Mouse (Mus musculus) kidney, postnatal 25 days (tissue): ENCODE measurements around the gene Vwa5b2.
A peak's percentile ranks its signal among the peaks of the same experiment; 100 is the strongest.

Experiments used
- DNase-seq, 2 experiments: peaks; one replicate each; pipeline ENCODE4 v3.0.0; 2021; ENCODE audit warnings: mixed read lengths in 2 of 2

Vwa5b2 gene

GRCm38 (mm10) chr16:20589366-20589938 lies at the start of gene Vwa5b2:
Vwa5b2 (plus strand) TSS chr16:20589471.
- DNase-seq: no peak

- DNase-seq: no peak
Observed at GRCm38 (mm10) chr16:20539649-20540048, 49.6 kb upstream of the Vwa5b2 start.

GRCm38 (mm10) chr16:20540438-20540837 lies 48.8 kb upstream of the Vwa5b2 start:
- DNase-seq: no peak

- DNase-seq: no peak
Observed at GRCm38 (mm10) chr16:20545696-20546095, 43.6 kb upstream of the Vwa5b2 start.

- DNase-seq: no peak
Observed at GRCm38 (mm10) chr16:20547423-20547822, 41.8 kb upstream of the Vwa5b2 start.

DNA sequence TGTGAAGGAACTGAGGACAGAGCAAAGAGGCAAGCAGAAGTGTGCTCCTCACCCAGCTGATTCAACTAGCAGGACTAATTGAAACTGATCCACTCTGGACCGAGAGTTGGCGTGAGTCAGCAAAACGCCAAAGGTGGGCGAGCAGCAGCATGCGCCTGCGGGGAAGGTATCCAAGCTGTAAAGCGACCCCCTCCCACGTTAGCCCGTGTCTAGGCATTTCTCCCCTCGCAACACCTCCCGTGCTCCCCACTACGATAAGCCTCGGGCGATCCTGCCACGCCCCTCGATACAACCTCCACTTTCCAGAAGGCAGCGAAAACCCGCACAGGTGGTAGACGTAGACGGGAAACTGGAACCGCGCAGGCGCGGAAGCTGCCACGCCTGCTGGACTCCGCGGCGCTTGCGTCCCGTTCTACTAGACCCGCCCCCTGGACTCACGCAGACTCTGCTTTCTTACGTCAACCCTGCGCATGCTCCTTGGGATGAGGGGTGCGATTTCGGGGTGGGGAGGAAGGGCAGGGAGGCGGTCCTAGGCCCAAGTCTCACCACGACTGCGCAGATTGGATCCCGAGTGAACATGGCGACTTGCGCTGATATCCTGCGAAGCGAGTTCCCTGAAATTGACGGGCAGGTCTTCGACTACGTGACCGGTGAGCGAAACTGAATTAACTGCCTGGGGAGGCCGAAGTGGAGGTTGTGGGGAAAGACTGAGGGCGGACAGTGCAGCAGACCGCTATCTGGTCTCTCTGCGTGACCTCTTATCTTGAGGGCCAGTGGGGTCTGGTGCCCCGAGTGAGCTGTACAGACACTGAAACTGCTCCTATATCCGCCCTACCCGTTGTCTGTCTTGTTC lies 40.9 kb upstream of the Vwa5b2 start, which contains the start of gene Abcf3:
TSS of gene Abcf3 (plus strand) at position 482 of the 853 bp plus-strand sequence.
- DNase-seq: peak; percentile 99

GRCm38 (mm10) chr16:20549161-20549560 lies 40.1 kb upstream of the Vwa5b2 start:
- no peak for DNase-seq

DNA sequence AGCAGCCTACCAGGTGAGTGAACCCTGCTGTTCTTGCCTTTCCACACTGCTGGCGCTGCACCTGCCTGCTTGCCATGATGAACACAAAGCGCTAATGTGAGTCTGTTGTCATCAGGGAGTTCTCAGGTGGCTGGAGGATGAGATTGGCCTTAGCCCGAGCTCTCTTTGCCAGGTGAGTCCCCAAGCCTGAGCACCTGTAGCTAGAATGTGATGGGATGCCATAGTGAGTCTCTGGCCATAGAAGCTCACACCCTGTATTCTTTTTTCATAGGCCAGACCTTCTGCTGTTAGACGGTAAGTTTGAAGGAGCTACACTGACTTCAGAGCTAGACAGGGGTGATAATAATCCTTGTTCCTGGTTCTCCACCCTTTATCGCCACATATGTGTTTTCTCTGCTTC lies 37.6 kb upstream of the Vwa5b2 start:
- DNase-seq: no peak

- no peak for DNase-seq
Observed at GRCm38 (mm10) chr16:20552594-20552993, 36.7 kb upstream of the Vwa5b2 start.

DNA sequence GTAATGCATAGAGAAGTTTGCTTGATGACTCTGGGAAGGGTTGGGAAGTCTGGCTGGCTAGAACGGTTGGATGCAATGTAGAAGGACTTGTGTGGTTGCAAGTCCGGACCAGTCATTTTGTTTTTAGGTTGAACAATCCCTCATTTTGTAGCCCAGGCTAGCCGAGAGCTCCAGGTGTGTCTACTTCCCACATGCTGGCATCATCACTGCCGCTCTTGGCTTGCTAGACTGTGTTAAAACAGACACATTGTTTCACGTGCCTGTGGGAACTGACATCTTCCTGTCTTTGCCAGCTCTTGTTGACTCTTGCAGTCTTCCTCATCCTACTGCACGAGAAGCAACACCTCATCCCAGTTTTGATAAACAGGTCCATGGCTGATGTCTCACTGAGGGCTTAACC lies 34.3 kb upstream of the Vwa5b2 start:
- no peak for DNase-seq

GRCm38 (mm10) chr16:20557381-20557780 lies 31.9 kb upstream of the Vwa5b2 start:
- DNase-seq: no peak

GRCm38 (mm10) chr16:20565075-20565474 lies 24.2 kb upstream of the Vwa5b2 start:
- no peak for DNase-seq

GRCm38 (mm10) chr16:20589939-20590679 lies 838 bp downstream of the Vwa5b2 start:
- no peak for DNase-seq

DNA sequence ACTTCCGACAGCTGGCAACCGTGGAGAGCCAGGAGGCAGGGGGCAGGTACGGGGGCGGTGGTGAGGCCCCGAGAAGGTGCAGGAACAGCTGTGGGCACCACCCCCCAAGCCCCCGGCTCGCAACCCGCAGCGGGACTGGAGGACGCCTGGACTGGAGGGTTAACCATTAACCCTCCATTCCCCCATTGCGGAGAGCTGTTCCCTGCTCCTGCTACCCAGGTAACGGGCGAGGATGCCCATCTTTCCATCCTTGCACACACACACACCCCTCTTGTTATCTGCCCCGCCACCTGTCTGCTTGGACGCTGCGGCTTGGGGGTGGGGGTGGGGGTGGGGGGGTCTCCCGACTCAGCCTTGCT lies 1.4 kb downstream of the Vwa5b2 start:
- peak in 1 of 2 experiments; percentile 12 for DNase-seq

DNA sequence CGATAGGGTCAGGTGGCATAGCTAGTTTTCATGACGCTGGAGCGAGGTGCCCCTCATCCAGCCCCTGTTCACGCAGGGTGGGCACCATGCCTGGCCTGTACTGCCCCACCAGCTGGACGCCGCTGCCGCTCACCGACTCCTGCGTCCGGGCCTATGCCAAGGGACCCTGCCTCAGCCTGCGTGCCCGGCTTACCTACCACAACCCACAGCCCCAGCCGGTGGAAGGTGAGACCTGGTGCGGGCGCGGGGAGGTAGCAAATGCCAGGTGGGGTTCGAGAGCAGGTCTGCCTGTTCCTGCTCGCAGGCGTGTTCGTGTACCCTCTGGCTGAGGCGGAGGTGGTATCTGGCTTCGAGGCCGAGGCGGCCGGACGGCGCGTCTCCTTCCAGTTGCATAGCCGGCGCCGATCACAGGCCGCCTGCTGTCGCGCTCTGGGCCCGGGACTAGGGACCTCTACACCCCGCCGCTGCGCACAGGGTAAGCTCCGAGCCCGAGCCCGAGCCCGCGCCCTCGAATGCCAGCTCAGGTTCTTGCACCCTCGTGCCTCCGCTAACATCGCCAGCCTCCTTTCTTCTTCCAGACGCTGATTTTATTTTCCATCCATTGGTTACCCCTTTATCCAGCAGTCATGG lies 1.9 kb downstream of the Vwa5b2 start:
- DNase-seq: no peak

GRCm38 (mm10) chr16:20595060-20595673 lies 5.9 kb downstream of the Vwa5b2 start:
- DNase-seq: no peak

- DNase-seq: no peak
Observed at GRCm38 (mm10) chr16:20595737-20596136, 6.5 kb downstream of the Vwa5b2 start.

DNA sequence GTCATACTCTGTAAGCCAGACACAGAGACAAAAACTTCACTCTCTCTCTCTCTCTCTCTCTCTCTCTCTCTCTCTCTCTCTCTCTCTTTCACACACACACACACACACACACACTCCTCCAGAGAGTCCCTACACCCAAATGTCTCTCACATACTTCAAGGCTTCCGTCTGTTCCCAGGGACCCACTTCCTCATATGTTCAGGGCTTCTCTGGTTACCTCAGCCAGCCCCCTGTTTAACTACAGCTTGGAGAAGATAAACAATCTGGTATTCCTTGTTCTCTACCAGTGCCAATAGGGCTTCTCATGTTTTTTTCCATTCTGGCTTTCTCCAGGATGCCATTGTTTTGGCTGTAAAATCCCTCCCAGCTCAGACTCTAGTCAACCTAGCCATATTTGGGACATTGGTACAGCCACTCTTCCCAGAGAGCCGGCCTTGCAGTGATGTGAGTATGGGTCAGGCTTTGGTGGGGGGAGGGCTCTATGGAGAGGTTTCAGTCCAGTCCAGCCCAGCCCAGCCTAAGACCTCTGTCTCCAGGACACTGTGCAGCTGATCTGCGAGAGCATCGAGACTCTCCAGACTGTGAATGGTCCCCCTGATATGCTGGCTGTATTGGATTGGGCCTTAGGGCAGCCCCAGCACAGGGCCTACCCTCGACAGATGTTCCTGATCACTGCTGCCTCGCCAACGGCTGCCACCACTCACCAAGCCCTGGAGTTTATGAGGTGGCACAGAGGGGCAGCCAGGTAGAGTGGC lies 7.6 kb downstream of the Vwa5b2 start:
- no peak for DNase-seq

GRCm38 (mm10) chr16:20600511-20600910 lies 11.2 kb downstream of the Vwa5b2 start:
- DNase-seq: no peak

DNA sequence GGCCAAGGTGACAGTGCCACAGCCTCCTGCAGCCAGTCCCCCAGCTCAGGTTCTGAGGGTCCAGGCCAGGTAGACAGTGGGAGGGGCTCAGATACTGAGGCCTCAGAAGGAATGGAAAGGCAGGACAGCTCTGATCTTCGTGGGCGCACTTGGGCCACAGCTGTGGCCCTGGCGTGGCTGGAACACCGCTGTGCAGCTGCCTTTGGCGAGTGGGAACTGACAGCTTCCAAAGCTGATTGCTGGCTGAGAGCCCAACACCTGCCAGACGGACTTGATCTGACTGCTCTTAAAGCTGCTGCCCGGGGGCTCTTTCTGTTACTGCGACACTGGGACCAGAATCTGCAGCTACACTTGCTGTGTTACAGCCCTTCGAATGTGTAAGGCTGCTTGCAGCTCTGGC lies 15.4 kb downstream of the Vwa5b2 start:
- no peak for DNase-seq

- DNase-seq: peak; percentile 75 to 81
Observed at GRCm38 (mm10) chr16:20610501-20611356, 21.5 kb downstream of the Vwa5b2 start.
